Mouse (Mus musculus) urinary bladder, postnatal 36 days (tissue): Measurements from ENCODE around the gene Kiz.
A peak's percentile ranks its signal among the peaks of the same experiment; 100 is the strongest.

Source experiments
- DNase-seq, 2 experiments: peaks; one replicate each; pipeline ENCODE4 v3.0.0; 2022; ENCODE audit warnings: low spot score in 2 of 2, mixed read lengths in 1 of 2

The Kiz gene

GRCm38 (mm10) chr2:146975453-146976028 lies 119.9 kb downstream of the Kiz start:
- DNase-seq, result no peak

GRCm38 (mm10) chr2:146982786-146983185 lies 127.1 kb downstream of the Kiz start:
- no peak for DNase-seq

- DNase-seq, result no peak
These were observed 129.2 kb downstream of the Kiz start for GRCm38 (mm10) chr2:146984831-146985230.

GRCm38 (mm10) chr2:146985807-146986206 lies 130.1 kb downstream of the Kiz start:
- no peak for DNase-seq

- DNase-seq, result no peak
These were observed 130.8 kb downstream of the Kiz start for GRCm38 (mm10) chr2:146986429-146986828.

GRCm38 (mm10) chr2:147007265-147007664 lies 151.6 kb downstream of the Kiz start:
- DNase-seq, result no peak

- DNase-seq, result no peak
These were observed 153.4 kb downstream of the Kiz start for GRCm38 (mm10) chr2:147009084-147009483.

GRCm38 (mm10) chr2:147010141-147010540 lies 154.5 kb downstream of the Kiz start:
- no peak for DNase-seq

- no peak for DNase-seq
These were observed 155.3 kb downstream of the Kiz start for GRCm38 (mm10) chr2:147010952-147011351.

GRCm38 (mm10) chr2:147011474-147012140 lies 155.9 kb downstream of the Kiz start:
- no peak for DNase-seq

GRCm38 (mm10) chr2:147012141-147012622 lies 156.5 kb downstream of the Kiz start:
- no peak for DNase-seq

- DNase-seq, result peak; percentile 92 to 96
These were observed 157.0 kb downstream of the Kiz start, which contains the start of gene Xrn2 for GRCm38 (mm10) chr2:147012623-147013184. Gene Xrn2 (plus strand): TSS chr2:147012996.

GRCm38 (mm10) chr2:147013194-147013969 lies 157.7 kb downstream of the Kiz start:
- DNase-seq, result peak in 1 of 2 experiments; percentile 47

- DNase-seq, result peak in 1 of 2 experiments; percentile 5
These were observed 158.6 kb downstream of the Kiz start for GRCm38 (mm10) chr2:147014101-147014886.
